Mouse (Mus musculus) embryonic facial prominence, embryonic 15.5 days (tissue): ENCODE results near the gene Nfe2l3. TPM values are rescaled to one million over a fixed set of nuclear protein-coding genes. Genes with fewer than 3 reads are reported as not detected.

Source experiments
- ATAC-seq: fragments of 200-750 bp; cut with Nextera tagmentation; 2 replicates; pipeline ENCODE4 v1.8.0; 2017; ENCODE audit warnings: low read depth, moderate TSS enrichment; ENCODE audit not compliant: insufficient number of reproducible peaks, low FRiP score, low TSS enrichment
- H3K27ac ChIP-seq: fragments of 300-500 bp; sonication (generic); replicated peaks from 2 replicates; pipeline ENCODE4 v1.5.1; 2015; ENCODE audit warnings: mild to moderate bottlenecking, inconsistent platforms
- H3K27me3 ChIP-seq: fragments of 300-500 bp; sonication (generic); 2 replicates; pipeline ENCODE4 v1.6.1; 2015; ENCODE audit warnings: inconsistent platforms
- H3K36me3 ChIP-seq: fragments of 300-500 bp; sonication (generic); 2 replicates; pipeline ENCODE4 v1.6.1; 2015; ENCODE audit warnings: mild to moderate bottlenecking, inconsistent platforms
- H3K4me1 ChIP-seq: fragments of 300-500 bp; sonication (generic); 2 replicates; pipeline ENCODE4 v1.6.1; 2015; ENCODE audit warnings: inconsistent platforms
- H3K4me2 ChIP-seq: fragments of 300-500 bp; sonication (generic); replicated peaks from 2 replicates; pipeline ENCODE4 v1.6.1; 2015; ENCODE audit warnings: mild to moderate bottlenecking, inconsistent platforms
- H3K4me3 ChIP-seq: fragments of 300-500 bp; sonication (generic); replicated peaks from 2 replicates; pipeline ENCODE4 v1.5.1; 2015; ENCODE audit warnings: mild to moderate bottlenecking, inconsistent platforms
- H3K9ac ChIP-seq: fragments of 300-500 bp; sonication (generic); 2 replicates; pipeline ENCODE4 v1.6.1; 2015; ENCODE audit warnings: inconsistent platforms
- H3K9me3 ChIP-seq: fragments of 300-500 bp; sonication (generic); replicated peaks from 2 replicates; pipeline ENCODE4 v1.6.1; 2016; ENCODE audit warnings: inconsistent platforms
- WGBS: fragments of 180-500 bp; shearing (Covaris S2); methylation state at CpG from one replicate; pipeline ENCODE4 v1.1.7; 2015; 5-methylcytosine and 5-hydroxymethylcytosine counted together
- polyA plus RNA-seq: library from polyadenylated mRNA; unstranded; fragments of >200 nt; fragmentation: Nextera tagmentation; extraction: Ambion mirVana; gene quantifications from 2 replicates; pipeline ENCODE4 v1.2.1, GENCODE M21; 2015

The Nfe2l3 gene
- polyA plus RNA-seq, 1 experiment from 2014 or later: 9.4 TPM

GRCm38 (mm10) chr6:51489787-51490186 lies 57.3 kb downstream of the Nfe2l3 start:
- Histone ChIP-seq H3K4me1 (0 out of 2 replicates have a peak, but pooled peaks cover 3% of the 10 kb centered on the region), H3K9ac (no peak overlapping the region), H3K9me3 (no peaks in the 10 kb centered on the region), H3K4me3 (no peak overlapping the region), H3K27ac (no peak overlapping the region), H3K36me3 (no peaks in the 10 kb centered on the region), H3K27me3 (no peaks in the 10 kb centered on the region), H3K4me2 (no peak overlapping the region)
- WGBS: 59% methylated on average over 2 of the region's 2 CpGs
- no peak for ATAC-seq

- ATAC-seq: no peak
- no peak overlapping the region for H3K4me3 ChIP-seq
- H3K9me3 ChIP-seq: no peaks in the 10 kb centered on the region
- H3K4me2 ChIP-seq: no peak overlapping the region
- no peak overlapping the region for H3K27ac ChIP-seq
- no peaks in the 10 kb centered on the region for H3K27me3 ChIP-seq
- no peaks in the 10 kb centered on the region for H3K4me1 ChIP-seq
- H3K9ac ChIP-seq: no peak overlapping the region
- WGBS: 68% methylated on average over 8 of the region's 8 CpGs
- no peaks in the 10 kb centered on the region for H3K36me3 ChIP-seq
Observed at GRCm38 (mm10) chr6:51497321-51498111, 65.0 kb downstream of the Nfe2l3 start.

GRCm38 (mm10) chr6:51505671-51506070 lies 73.2 kb downstream of the Nfe2l3 start:
- Histone ChIP-seq H3K36me3 (no peaks in the 10 kb centered on the region), H3K27ac (no peak overlapping the region), H3K4me3 (no peak overlapping the region), H3K4me2 (no peak overlapping the region), H3K9ac (no peak overlapping the region), H3K4me1 (no peaks in the 10 kb centered on the region), H3K9me3 (no peaks in the 10 kb centered on the region), H3K27me3 (no peaks in the 10 kb centered on the region)
- WGBS: 48% methylated on average over 1 of the region's 1 CpGs
- no peak for ATAC-seq

- H3K9ac ChIP-seq: no peak overlapping the region
- H3K4me1 ChIP-seq: no peaks in the 10 kb centered on the region
- H3K27me3 ChIP-seq: no peaks in the 10 kb centered on the region
- H3K9me3 ChIP-seq: no peaks in the 10 kb centered on the region
- no peak for ATAC-seq
- 81% methylated on average over 2 of the region's 2 CpGs for WGBS
- H3K27ac ChIP-seq: no peak overlapping the region
- no peak overlapping the region for H3K4me3 ChIP-seq
- no peaks in the 10 kb centered on the region for H3K36me3 ChIP-seq
- no peak overlapping the region for H3K4me2 ChIP-seq
Observed at GRCm38 (mm10) chr6:51507556-51507955, 75.1 kb downstream of the Nfe2l3 start.

Other genes with a start within 250 kb of the Nfe2l3 start
- gene Hnrnpa2b1, start 37.2 kb downstream of the Nfe2l3 start, polyA plus RNA-seq: 1,589 and 1,636 TPM in 2 replicates
- gene Cbx3, start 37.7 kb downstream of the Nfe2l3 start, polyA plus RNA-seq: 380 and 384 TPM in 2 replicates
- gene Snx10, start 91.2 kb downstream of the Nfe2l3 start, polyA plus RNA-seq: 13.4 and 13.8 TPM in 2 replicates